Comparison of ENCODE assay signal across 18 mouse cellular contexts in the genomic region with DNA sequence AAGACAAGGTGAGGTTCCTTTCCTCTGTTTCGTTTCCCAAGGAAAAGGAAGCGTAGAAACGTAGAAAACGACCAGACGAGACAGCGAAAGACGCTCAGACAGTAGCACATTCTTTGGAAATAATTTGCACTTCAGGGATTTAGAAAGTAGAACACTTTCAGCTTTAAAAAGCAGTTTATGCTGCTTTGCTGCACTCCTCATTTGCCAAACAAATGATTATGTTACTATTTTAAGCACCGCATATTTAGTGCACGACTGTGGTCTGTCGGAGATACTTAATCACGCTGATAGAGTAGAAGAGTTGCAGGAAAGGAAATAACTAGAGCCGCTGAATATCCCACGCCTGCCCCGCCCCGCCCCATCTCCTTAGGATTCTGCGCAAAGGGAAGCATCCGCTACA.
"Had no signal": no experiment of that assay in that cellular context is flagged by ENCODE, and none has a peak within 500 bp of the region (broad histone marks: within the 10 kb centered on the region; RNA-seq: fewer than 3 reads in every experiment).

No protein-coding gene starts in this region.

- H3K4me2 ChIP-seq: limb, embryonic 12.5 days; limb, embryonic 15.5 days; liver, embryonic 11.5 days; liver, embryonic 15.5 days; midbrain, embryonic 12.5 days; midbrain, embryonic 15.5 days; neural tube, embryonic 12.5 days; neural tube, embryonic 15.5 days had no signal

- H3K27ac ChIP-seq: limb, embryonic 12.5 days; limb, embryonic 15.5 days; liver, embryonic 15.5 days; midbrain, embryonic 12.5 days; midbrain, embryonic 15.5 days; neural tube, embryonic 12.5 days; neural tube, embryonic 15.5 days had no signal

- DNase-seq: kidney, adult 9 months; kidney, postnatal 4 days; left cerebral cortex, postnatal 4 days; lung, adult 18-20 months; lung, postnatal 14 days; right cerebral cortex, adult 18-20 months; right cerebral cortex, postnatal 14 days; right cerebral cortex, postnatal 4 days; thymus, adult 18-20 months; thymus, postnatal 36 days had no signal

- H3K9me3 ChIP-seq: limb, embryonic 12.5 days; limb, embryonic 15.5 days; liver, embryonic 15.5 days; midbrain, embryonic 12.5 days; midbrain, embryonic 15.5 days; neural tube, embryonic 12.5 days; neural tube, embryonic 15.5 days had no signal

- H3K4me3 ChIP-seq: limb, embryonic 12.5 days; limb, embryonic 15.5 days; liver, embryonic 15.5 days; midbrain, embryonic 12.5 days; midbrain, embryonic 15.5 days; neural tube, embryonic 12.5 days; neural tube, embryonic 15.5 days had no signal

- H3K9ac ChIP-seq: limb, embryonic 12.5 days; limb, embryonic 15.5 days; liver, embryonic 15.5 days; midbrain, embryonic 12.5 days; midbrain, embryonic 15.5 days; neural tube, embryonic 12.5 days; neural tube, embryonic 15.5 days had no signal

- H3K27me3 ChIP-seq: limb, embryonic 12.5 days; limb, embryonic 15.5 days; liver, embryonic 15.5 days; midbrain, embryonic 12.5 days; midbrain, embryonic 15.5 days; neural tube, embryonic 12.5 days; neural tube, embryonic 15.5 days had no signal

- H3K4me1 ChIP-seq: limb, embryonic 12.5 days; liver, embryonic 15.5 days; midbrain, embryonic 12.5 days; midbrain, embryonic 15.5 days; neural tube, embryonic 12.5 days; neural tube, embryonic 15.5 days had no signal

- H3K36me3 ChIP-seq: limb, embryonic 12.5 days; limb, embryonic 15.5 days; liver, embryonic 15.5 days; midbrain, embryonic 12.5 days; midbrain, embryonic 15.5 days; neural tube, embryonic 12.5 days; neural tube, embryonic 15.5 days had no signal
